Mouse (Mus musculus) 416B (cell line): Measurements from ENCODE around the gene Capn13.
"Not testable (repeated sequence)": the region's sequence is repeated elsewhere in the genome, so short reads cannot be mapped to it uniquely, and the experiment has no call there.

Experiments
- DNase-seq: peaks from one replicate; pipeline ENCODE4 v3.0.0; 2011; ENCODE audit warnings: low read depth

The Capn13 gene

GRCm38 (mm10) chr17:73342673-73343072 is 58.0 kb downstream of the Capn13 start:
- no peak for DNase-seq

GRCm38 (mm10) chr17:73329071-73329470 is 71.6 kb downstream of the Capn13 start:
- DNase-seq, result no peak

GRCm38 (mm10) chr17:73325314-73325713 is 75.4 kb downstream of the Capn13 start:
- DNase-seq, result no peak

- DNase-seq, result no peak
Observed at GRCm38 (mm10) chr17:73324732-73325131, 75.9 kb downstream of the Capn13 start.

- no peak for DNase-seq
Observed at GRCm38 (mm10) chr17:73323981-73324380, 76.7 kb downstream of the Capn13 start.

- no peak for DNase-seq
Observed at GRCm38 (mm10) chr17:73314786-73315185, 85.9 kb downstream of the Capn13 start.

GRCm38 (mm10) chr17:73311491-73311890 is 89.2 kb downstream of the Capn13 start:
- DNase-seq, result no peak

- DNase-seq, result no peak
Observed at GRCm38 (mm10) chr17:73308691-73309090, 92.0 kb downstream of the Capn13 start.

GRCm38 (mm10) chr17:73306626-73307025 is 94.0 kb downstream of the Capn13 start:
- DNase-seq, result no peak

GRCm38 (mm10) chr17:73305622-73306021 is 95.0 kb downstream of the Capn13 start:
- peak; percentile 75 for DNase-seq

GRCm38 (mm10) chr17:73304086-73304812 is 96.4 kb downstream of the Capn13 start:
- no peak for DNase-seq

GRCm38 (mm10) chr17:73303676-73304075 is 97.0 kb downstream of the Capn13 start:
- no peak for DNase-seq

GRCm38 (mm10) chr17:73303217-73303616 is 97.4 kb downstream of the Capn13 start:
- peak; percentile 68 for DNase-seq

GRCm38 (mm10) chr17:73302104-73302503 is 98.6 kb downstream of the Capn13 start:
- DNase-seq, result peak; percentile 89

GRCm38 (mm10) chr17:73301258-73302050 is 99.2 kb downstream of the Capn13 start:
- DNase-seq, result peak; percentile 87

- peak; percentile 58 for DNase-seq
Observed at GRCm38 (mm10) chr17:73300147-73300880, 100.4 kb downstream of the Capn13 start.

- DNase-seq, result no peak
Observed at GRCm38 (mm10) chr17:73298981-73299380, 101.7 kb downstream of the Capn13 start.

- DNase-seq, result peak; percentile 77
Observed at GRCm38 (mm10) chr17:73296855-73297254, 103.8 kb downstream of the Capn13 start.

- no peak for DNase-seq
Observed at GRCm38 (mm10) chr17:73293237-73293636, 107.4 kb downstream of the Capn13 start.

- DNase-seq, result no peak
Observed at GRCm38 (mm10) chr17:73284301-73284700, 116.4 kb downstream of the Capn13 start.

GRCm38 (mm10) chr17:73282702-73283101 is 118.0 kb downstream of the Capn13 start:
- DNase-seq, result not testable (repeated sequence)

GRCm38 (mm10) chr17:73277770-73278169 is 122.9 kb downstream of the Capn13 start:
- peak; percentile 44 for DNase-seq

- no peak for DNase-seq
Observed at GRCm38 (mm10) chr17:73275066-73275465, 125.6 kb downstream of the Capn13 start.
